Mouse (Mus musculus): ENCODE results near the gene Znrd1.

- no peak for TF ChIP-seq POLR2A (IDR thresholded peaks at IDR 0.05; ENCODE audit: low read depth, low read length)
- TF ChIP-seq CTCF (IDR thresholded peaks at IDR 0.05; ENCODE audit: extremely low read depth, insufficient read depth, insufficient read length, insufficient replicate concordance) = no peak
These were observed 28.1 kb downstream of the Znrd1 start for GRCm38 (mm10) chr17:36930233-36930632.
